Mouse (Mus musculus) forebrain, embryonic 12.5 days (tissue): ENCODE results near the gene Olfr1065. TPM values are rescaled to one million over a fixed set of nuclear protein-coding genes. Genes with fewer than 3 reads are reported as not detected.
"Not testable (repeated sequence)": the region's sequence is repeated elsewhere in the genome, so short reads cannot be mapped to it uniquely, and the experiment has no call there.

Experiments used
- ATAC-seq: fragments of 200-750 bp; cut with Nextera tagmentation; 2 replicates; pipeline ENCODE4 v1.8.0; 2017; ENCODE audit warnings: moderate TSS enrichment; ENCODE audit not compliant: low FRiP score
- H3K27ac ChIP-seq: fragments of 300-500 bp; sonication (generic); 2 replicates; pipeline ENCODE4 v1.5.1; 2016; ENCODE audit warnings: mild to moderate bottlenecking
- H3K27me3 ChIP-seq: fragments of 300-500 bp; sonication (generic); 2 replicates; pipeline ENCODE4 v1.6.1; 2016; ENCODE audit warnings: mild to moderate bottlenecking
- H3K36me3 ChIP-seq: fragments of 300-500 bp; sonication (generic); replicated peaks from 2 replicates; pipeline ENCODE4 v1.6.1; 2016; ENCODE audit warnings: mild to moderate bottlenecking
- H3K4me1 ChIP-seq: fragments of 300-500 bp; sonication (generic); 2 replicates; pipeline ENCODE4 v1.6.1; 2016
- H3K4me2 ChIP-seq: fragments of 300-500 bp; sonication (generic); 2 replicates; pipeline ENCODE4 v1.6.1; 2016; ENCODE audit warnings: mild to moderate bottlenecking, moderate library complexity
- H3K4me3 ChIP-seq: fragments of 300-500 bp; sonication (generic); replicated peaks from 2 replicates; pipeline ENCODE4 v1.5.1; 2016; ENCODE audit warnings: mild to moderate bottlenecking
- H3K9ac ChIP-seq: fragments of 300-500 bp; sonication (generic); 2 replicates; pipeline ENCODE4 v1.6.1; 2016; ENCODE audit warnings: mild to moderate bottlenecking
- H3K9me3 ChIP-seq: fragments of 300-500 bp; sonication (generic); 2 replicates; pipeline ENCODE4 v1.6.1; 2016
- WGBS: fragments of 180-500 bp; shearing (Covaris S2); methylation state at CpG from one replicate; pipeline ENCODE4 v1.1.7; 2016; 5-methylcytosine and 5-hydroxymethylcytosine counted together
- polyA plus RNA-seq: library from polyadenylated mRNA; unstranded; fragments of >200 nt; fragmentation: Nextera tagmentation; extraction: Ambion mirVana; gene quantifications from 2 replicates; pipeline ENCODE4 v1.2.1, GENCODE M21; 2016

Gene Olfr1065
- polyA plus RNA-seq = not detected in 2 replicates

DNA sequence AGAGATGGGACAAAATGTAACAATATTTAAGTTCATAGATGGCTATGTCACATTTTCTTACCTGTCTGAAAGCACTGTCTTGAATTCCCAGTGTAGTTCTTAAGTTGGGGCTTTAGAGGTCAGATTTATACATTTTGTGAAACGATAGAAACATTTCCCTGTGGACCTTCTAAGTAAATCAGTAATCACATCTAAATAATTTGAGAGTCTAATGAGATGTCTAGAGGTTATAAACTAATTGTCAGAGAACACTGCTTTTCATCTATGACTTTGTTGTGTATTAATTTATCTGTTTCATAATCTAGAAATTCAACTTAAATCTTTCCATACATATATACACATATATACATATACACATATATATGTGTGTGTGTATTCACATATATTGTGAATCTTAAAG, at the start of gene Olfr1065:
Gene Olfr1065 (minus strand): TSS at position 101 of the 400 bp plus-strand sequence.
- H3K4me3 ChIP-seq, ATAC-seq, H3K4me2 ChIP-seq, H3K9me3 ChIP-seq, H3K4me1 ChIP-seq, H3K9ac ChIP-seq, H3K27ac ChIP-seq, H3K36me3 ChIP-seq, H3K27me3 ChIP-seq: not testable (repeated sequence)
- WGBS = 78% methylated on average over 1 of the region's 1 CpGs

- Histone ChIP-seq H3K27ac (no peak within 1 kb of the TSS), H3K4me1 (no peaks in the 10 kb centered on the region), H3K27me3 (no peaks in the 10 kb centered on the region), H3K9me3 (no peaks in the 10 kb centered on the region), H3K9ac (no peak within 1 kb of the TSS), H3K4me3 (no peak within 1 kb of the TSS), H3K36me3 (no peaks in the 10 kb centered on the region), H3K4me2 (no peak within 1 kb of the TSS)
- 35% methylated on average over 1 of the region's 1 CpGs for WGBS
- ATAC-seq = no peak
These were observed 36.9 kb upstream of the Olfr1065 start, which contains the start of gene Olfr228 for GRCm38 (mm10) chr2:86487286-86487685. Olfr228 (minus strand) TSS chr2:86487386.

DNA sequence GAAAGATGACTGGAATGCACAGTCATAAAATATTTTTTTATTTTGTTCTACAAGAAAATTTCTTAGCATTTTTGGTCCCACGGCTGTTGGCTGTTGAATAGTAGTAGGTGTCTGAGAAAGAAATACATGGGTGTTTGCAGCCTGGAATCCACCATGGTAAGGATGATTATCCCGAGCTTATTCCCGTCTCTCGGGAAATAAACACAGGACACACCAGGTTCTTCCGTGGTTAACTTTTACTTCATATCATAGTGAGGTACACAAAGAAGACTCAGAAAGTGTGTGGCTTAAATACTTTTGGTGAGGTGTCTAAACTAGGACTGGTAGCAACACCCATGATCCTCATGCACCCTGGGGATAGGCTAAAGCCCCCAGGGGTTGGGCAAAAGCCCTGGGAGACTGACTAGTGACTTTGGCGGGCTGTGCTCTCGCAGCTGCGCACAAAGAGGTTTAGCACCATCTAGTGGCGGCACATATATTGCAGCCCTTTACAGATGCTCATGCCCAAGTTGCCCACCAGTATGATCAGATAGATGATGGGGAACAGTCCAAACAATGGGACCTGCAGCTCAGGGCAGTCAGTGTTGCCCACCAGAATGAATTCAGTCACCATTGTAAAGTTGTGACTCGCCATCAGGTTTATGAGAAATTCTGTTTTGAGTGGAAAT, 14.2 kb upstream of the Olfr1065 start:
- Histone ChIP-seq H3K9ac (no peak overlapping the region), H3K36me3 (no peaks in the 10 kb centered on the region), H3K27ac (no peak overlapping the region), H3K4me3 (no peak overlapping the region), H3K4me2 (no peak overlapping the region), H3K4me1 (no peaks in the 10 kb centered on the region), H3K27me3 (no peaks in the 10 kb centered on the region), H3K9me3 (no peaks in the 10 kb centered on the region)
- 41% methylated on average over 10 of the region's 10 CpGs for WGBS
- peak; percentile 83 for ATAC-seq

DNA sequence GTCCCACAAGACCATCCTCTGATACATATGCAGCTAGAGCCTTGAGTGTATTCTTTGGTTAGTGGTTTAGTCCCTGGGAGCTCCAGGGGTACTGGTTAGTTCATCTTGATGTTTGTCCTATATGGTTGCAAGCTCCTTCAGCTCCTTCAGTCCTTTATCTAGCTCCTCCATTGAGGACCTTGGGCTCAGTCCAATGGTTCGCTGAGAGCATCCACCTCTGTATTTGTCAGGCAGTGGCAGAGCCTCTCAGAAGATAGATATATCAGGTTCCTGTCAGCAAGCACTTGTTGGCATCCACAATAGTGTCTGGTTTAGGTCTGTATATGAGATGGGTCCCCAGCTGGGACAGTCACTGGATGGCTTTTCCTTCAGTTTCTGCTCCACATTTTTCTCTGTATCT, 10.0 kb upstream of the Olfr1065 start:
- Histone ChIP-seq H3K4me2 (no peak overlapping the region), H3K27ac (no peak overlapping the region), H3K4me1 (no peaks in the 10 kb centered on the region), H3K4me3 (no peak overlapping the region), H3K36me3 (no peaks in the 10 kb centered on the region), H3K9me3 (no peaks in the 10 kb centered on the region), H3K9ac (no peak overlapping the region), H3K27me3 (no peaks in the 10 kb centered on the region)
- ATAC-seq = no peak
- 74% methylated on average over 1 of the region's 1 CpGs for WGBS

DNA sequence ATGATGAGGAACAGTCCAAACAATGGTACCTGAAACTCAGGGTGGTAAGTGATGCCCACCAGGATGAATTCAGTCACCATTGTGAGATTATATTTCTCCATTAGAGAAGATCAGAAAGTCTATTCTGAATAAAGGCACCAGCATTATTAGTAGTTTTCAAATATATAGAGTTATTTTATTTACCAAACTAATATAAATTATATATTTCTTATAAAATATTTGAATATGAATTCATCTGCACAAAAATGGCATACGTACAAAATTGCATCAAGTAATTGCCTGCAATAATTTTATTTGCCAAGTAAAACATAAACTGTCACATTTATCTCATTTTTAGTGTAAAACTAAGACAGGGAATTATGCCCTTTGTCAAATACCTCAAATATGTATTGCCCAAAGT, 5.8 kb upstream of the Olfr1065 start, which contains the start of gene Olfr1066:
Gene Olfr1066 (minus strand): TSS at position 101 of the 400 bp plus-strand sequence.
- Histone ChIP-seq H3K4me1 (no peaks in the 10 kb centered on the region), H3K4me3 (no peak within 1 kb of the TSS), H3K27ac (no peak within 1 kb of the TSS), H3K4me2 (no peak within 1 kb of the TSS), H3K9ac (no peak within 1 kb of the TSS), H3K27me3 (no peaks in the 10 kb centered on the region), H3K36me3 (no peaks in the 10 kb centered on the region), H3K9me3 (no peaks in the 10 kb centered on the region)
- 78% methylated on average over 1 of the region's 1 CpGs for WGBS
- no peak for ATAC-seq

DNA sequence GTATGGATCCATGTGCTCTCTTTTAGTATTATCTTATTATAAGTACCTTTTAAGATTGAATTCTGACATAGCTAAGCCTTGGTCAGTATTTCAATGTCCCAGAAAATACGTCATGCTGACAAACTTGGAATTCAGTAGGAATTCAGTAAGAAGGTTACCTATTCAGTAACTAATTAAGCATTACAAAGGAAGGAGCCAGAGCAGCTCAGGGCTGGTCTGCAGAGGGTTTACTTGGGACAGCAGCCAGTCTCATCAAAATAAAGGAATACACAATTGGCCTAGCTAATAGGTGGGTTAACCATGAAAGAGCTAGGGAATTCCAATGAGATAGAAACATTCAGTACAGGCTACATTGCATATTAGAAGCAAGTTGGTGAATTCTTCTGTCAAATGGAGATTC, 8.3 kb downstream of the Olfr1065 start:
- not testable (repeated sequence) for H3K4me1 ChIP-seq, H3K9me3 ChIP-seq, H3K36me3 ChIP-seq, H3K27ac ChIP-seq, H3K27me3 ChIP-seq, H3K9ac ChIP-seq, H3K4me2 ChIP-seq, H3K4me3 ChIP-seq, ATAC-seq
- 66% methylated on average over 1 of the region's 1 CpGs for WGBS

GRCm38 (mm10) chr2:86428511-86428910, 21.9 kb downstream of the Olfr1065 start:
- H3K4me3 ChIP-seq, H3K36me3 ChIP-seq, ATAC-seq, H3K4me1 ChIP-seq, H3K4me2 ChIP-seq, H3K9ac ChIP-seq, H3K9me3 ChIP-seq, H3K27me3 ChIP-seq, H3K27ac ChIP-seq: not testable (repeated sequence)
- 94% methylated on average over 8 of the region's 8 CpGs for WGBS

- H3K9ac ChIP-seq, ATAC-seq, H3K4me2 ChIP-seq, H3K36me3 ChIP-seq, H3K4me3 ChIP-seq, H3K27ac ChIP-seq, H3K4me1 ChIP-seq, H3K27me3 ChIP-seq, H3K9me3 ChIP-seq: not testable (repeated sequence)
These were observed 23.7 kb downstream of the Olfr1065 start, which contains the start of gene Olfr1062 for GRCm38 (mm10) chr2:86426649-86427048. Olfr1062 (minus strand) TSS chr2:86426749.

GRCm38 (mm10) chr2:86413950-86414349, 36.4 kb downstream of the Olfr1065 start, which contains the start of gene Olfr1061:
Olfr1061 (minus strand) TSS chr2:86414050.
- H3K9me3 ChIP-seq = no peaks in the 10 kb centered on the region
- H3K4me1 ChIP-seq = no peaks in the 10 kb centered on the region
- H3K27me3 ChIP-seq = no peaks in the 10 kb centered on the region
- no peak within 1 kb of the TSS for H3K9ac ChIP-seq
- no peaks in the 10 kb centered on the region for H3K36me3 ChIP-seq
- 87% methylated on average over 1 of the region's 1 CpGs for WGBS
- no peak within 1 kb of the TSS for H3K27ac ChIP-seq
- no peak for ATAC-seq
- H3K4me3 ChIP-seq = no peak within 1 kb of the TSS
- no peak within 1 kb of the TSS for H3K4me2 ChIP-seq

DNA sequence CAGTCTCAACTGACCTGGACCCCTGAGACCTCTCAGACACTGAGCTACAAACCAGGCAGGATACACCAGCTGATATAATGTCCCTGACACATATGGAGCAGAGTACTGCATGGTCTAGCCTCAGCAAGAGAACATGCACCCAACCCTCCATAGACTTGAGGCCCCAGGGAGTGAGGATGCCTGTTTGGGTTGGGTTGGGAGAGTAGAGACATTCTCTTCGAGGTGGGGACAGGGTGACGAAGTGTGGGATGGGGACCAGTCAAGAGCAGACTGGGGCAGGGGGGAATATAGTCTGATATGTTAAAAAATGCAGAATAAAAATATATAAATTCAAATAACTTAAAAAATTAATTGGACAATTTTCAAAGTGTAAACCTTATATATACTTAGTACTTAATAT, 55.3 kb downstream of the Olfr1065 start:
- H3K27ac ChIP-seq = no peak overlapping the region
- no peaks in the 10 kb centered on the region for H3K36me3 ChIP-seq
- no peaks in the 10 kb centered on the region for H3K4me1 ChIP-seq
- no peak overlapping the region for H3K9ac ChIP-seq
- H3K4me3 ChIP-seq = no peak overlapping the region
- no peak for ATAC-seq
- H3K27me3 ChIP-seq = no peaks in the 10 kb centered on the region
- H3K9me3 ChIP-seq = no peaks in the 10 kb centered on the region
- 83% methylated on average over 2 of the region's 2 CpGs for WGBS
- no peak overlapping the region for H3K4me2 ChIP-seq

Other genes with a start within 250 kb of the Olfr1065 start
- gene Olfr1045, start 247.6 kb downstream of the Olfr1065 start, polyA plus RNA-seq = not detected in 2 replicates
- gene Olfr1046, start 231.3 kb downstream of the Olfr1065 start, polyA plus RNA-seq = not detected in 2 replicates
- gene Olfr1047, start 219.2 kb downstream of the Olfr1065 start, polyA plus RNA-seq = not detected in 2 replicates
- gene Olfr1048, start 210.3 kb downstream of the Olfr1065 start, polyA plus RNA-seq = not detected in 2 replicates
- gene Olfr1049, start 192.3 kb downstream of the Olfr1065 start, polyA plus RNA-seq = not detected in 2 replicates
- gene Olfr1051, start 171.5 kb downstream of the Olfr1065 start, polyA plus RNA-seq = not detected in 2 replicates
- not detected in 2 replicates for gene Olfr1052, start 158.1 kb downstream of the Olfr1065 start, polyA plus RNA-seq
- gene Olfr1053, start 135.3 kb downstream of the Olfr1065 start, polyA plus RNA-seq = not detected in 2 replicates
- not detected in 2 replicates for gene Olfr1054, start 115.2 kb downstream of the Olfr1065 start, polyA plus RNA-seq
- not detected in 2 replicates for gene Olfr1055, start 100.3 kb downstream of the Olfr1065 start, polyA plus RNA-seq
- not detected in 2 replicates for gene Olfr1056, start 88.1 kb downstream of the Olfr1065 start, polyA plus RNA-seq
- gene Olfr1057, start 72.2 kb downstream of the Olfr1065 start, polyA plus RNA-seq = not detected in 2 replicates
- not detected in 2 replicates for gene Olfr1058, start 62.0 kb downstream of the Olfr1065 start, polyA plus RNA-seq
- gene Olfr1061, start 36.5 kb downstream of the Olfr1065 start, polyA plus RNA-seq = not detected in 2 replicates
- not detected in 2 replicates for gene Olfr1062, start 23.8 kb downstream of the Olfr1065 start, polyA plus RNA-seq
- gene Olfr1066, start 5.7 kb upstream of the Olfr1065 start, polyA plus RNA-seq = not detected in 2 replicates
- not detected in 2 replicates for gene Olfr228, start 36.8 kb upstream of the Olfr1065 start, polyA plus RNA-seq
- gene Olfr1076, start 57.9 kb upstream of the Olfr1065 start, polyA plus RNA-seq = not detected in 2 replicates
- gene Olfr1079, start 91.9 kb upstream of the Olfr1065 start, polyA plus RNA-seq = not detected in 2 replicates
- gene Olfr1080, start 107.6 kb upstream of the Olfr1065 start, polyA plus RNA-seq = not detected in 2 replicates
- gene Olfr1082, start 148.4 kb upstream of the Olfr1065 start, polyA plus RNA-seq = not detected in 2 replicates
- gene Olfr1084, start 189.1 kb upstream of the Olfr1065 start, polyA plus RNA-seq = not detected in 2 replicates
- not detected in 2 replicates for gene Olfr1085, start 211.4 kb upstream of the Olfr1065 start, polyA plus RNA-seq
- gene Olfr1086, start 229.5 kb upstream of the Olfr1065 start, polyA plus RNA-seq = not detected in 2 replicates
- gene Olfr1087, start 247.8 kb upstream of the Olfr1065 start, polyA plus RNA-seq = not detected in 2 replicates